Mouse (Mus musculus) lung, embryonic 15.5 days (tissue): ENCODE results near the gene Erc2. TPM values are rescaled to one million over a fixed set of nuclear protein-coding genes. Genes with fewer than 3 reads are reported as not detected.
A peak's percentile ranks its signal among the peaks of the same experiment; 100 is the strongest.

Source experiments
- ATAC-seq: fragments of 200-750 bp; cut with Nextera tagmentation; 2 replicates; pipeline ENCODE4 v1.8.0; 2017; ENCODE audit warnings: moderate number of reproducible peaks, borderline replicate concordance; ENCODE audit not compliant: low FRiP score, low TSS enrichment; ENCODE audit errors: extremely low read depth
- H3K27ac ChIP-seq: fragments of 300-500 bp; sonication (generic); 2 replicates; pipeline ENCODE4 v1.5.1; 2015; ENCODE audit warnings: moderate library complexity, mild to moderate bottlenecking, inconsistent platforms
- H3K27me3 ChIP-seq: fragments of 300-500 bp; sonication (generic); 2 replicates; pipeline ENCODE4 v1.6.1; 2015; ENCODE audit warnings: inconsistent platforms
- H3K36me3 ChIP-seq: fragments of 300-500 bp; sonication (generic); 2 replicates; pipeline ENCODE4 v1.6.1; 2015; ENCODE audit warnings: inconsistent platforms
- H3K4me1 ChIP-seq: fragments of 300-500 bp; sonication (generic); 2 replicates; pipeline ENCODE4 v1.6.1; 2015; ENCODE audit warnings: inconsistent platforms
- H3K4me2 ChIP-seq: fragments of 300-500 bp; sonication (generic); 2 replicates; pipeline ENCODE4 v1.6.1; 2015; ENCODE audit warnings: inconsistent platforms, mild to moderate bottlenecking, moderate library complexity
- H3K4me3 ChIP-seq: fragments of 300-500 bp; sonication (generic); 2 replicates; pipeline ENCODE4 v1.5.1; 2015; ENCODE audit warnings: mild to moderate bottlenecking, inconsistent platforms
- H3K9ac ChIP-seq: fragments of 300-500 bp; sonication (generic); 2 replicates; pipeline ENCODE4 v1.6.1; 2015; ENCODE audit warnings: inconsistent platforms
- H3K9me3 ChIP-seq: fragments of 300-500 bp; sonication (generic); 2 replicates; pipeline ENCODE4 v1.6.1; 2016; ENCODE audit warnings: inconsistent platforms
- WGBS: fragments of 180-500 bp; shearing (Covaris S2); methylation state at CpG from one replicate; pipeline ENCODE4 v1.1.7; 2015; 5-methylcytosine and 5-hydroxymethylcytosine counted together
- polyA plus RNA-seq: library from polyadenylated mRNA; unstranded; fragments of >200 nt; fragmentation: Nextera tagmentation; extraction: Ambion mirVana; gene quantifications from 2 replicates; pipeline ENCODE4 v1.2.1, GENCODE M21; 2015

Gene Erc2
- polyA plus RNA-seq, 1 experiment from 2014 or later = 2.3 TPM

GRCm38 (mm10) chr14:27818986-27819385 lies 196.8 kb downstream of the Erc2 start:
- ATAC-seq = no peak
- Histone ChIP-seq H3K9ac (no peak overlapping the region), H3K36me3 (no peaks in the 10 kb centered on the region), H3K4me3 (no peak overlapping the region), H3K4me1 (peaks cover 13% of the 10 kb centered on the region; the same call in 1 of the 2 replicates), H3K27me3 (no peaks in the 10 kb centered on the region), H3K4me2 (no peak overlapping the region), H3K9me3 (no peaks in the 10 kb centered on the region), H3K27ac (no peak overlapping the region)
- WGBS = 86% methylated on average over 5 of the region's 5 CpGs

- Histone ChIP-seq H3K36me3 (no peaks in the 10 kb centered on the region), H3K4me1 (peaks cover 13% of the 10 kb centered on the region; the same call in 1 of the 2 replicates), H3K9ac (no peak overlapping the region), H3K27me3 (no peaks in the 10 kb centered on the region), H3K9me3 (no peaks in the 10 kb centered on the region), H3K4me3 (no peak overlapping the region), H3K4me2 (no peak overlapping the region), H3K27ac (no peak overlapping the region)
- no peak for ATAC-seq
These were observed 199.6 kb downstream of the Erc2 start for GRCm38 (mm10) chr14:27821801-27822200.

- WGBS = 86% methylated on average over 6 of the region's 6 CpGs
- Histone ChIP-seq H3K36me3 (no peaks in the 10 kb centered on the region), H3K4me2 (no peak overlapping the region), H3K4me1 (peaks cover 13% of the 10 kb centered on the region; the same call in 1 of the 2 replicates), H3K27ac (no peak overlapping the region), H3K27me3 (no peaks in the 10 kb centered on the region), H3K9ac (no peak overlapping the region), H3K4me3 (no peak overlapping the region), H3K9me3 (no peaks in the 10 kb centered on the region)
- ATAC-seq = no peak
These were observed 200.3 kb downstream of the Erc2 start for GRCm38 (mm10) chr14:27822566-27822965.

- Histone ChIP-seq H3K4me3 (no peak overlapping the region), H3K27me3 (no peaks in the 10 kb centered on the region), H3K4me2 (no peak overlapping the region), H3K27ac (no peak overlapping the region), H3K9ac (no peak overlapping the region), H3K9me3 (no peaks in the 10 kb centered on the region), H3K36me3 (no peaks in the 10 kb centered on the region), H3K4me1 (peaks cover 13% of the 10 kb centered on the region; the same call in 1 of the 2 replicates)
- ATAC-seq = no peak
- 5% methylated on average over 3 of the region's 3 CpGs for WGBS
These were observed 200.8 kb downstream of the Erc2 start for GRCm38 (mm10) chr14:27823048-27823447.

- H3K36me3 ChIP-seq = no peaks in the 10 kb centered on the region
- H3K27ac ChIP-seq = no peak overlapping the region
- H3K9me3 ChIP-seq = no peaks in the 10 kb centered on the region
- H3K4me3 ChIP-seq = no peak overlapping the region
- no peak overlapping the region for H3K4me2 ChIP-seq
- H3K4me1 ChIP-seq = peaks cover 13% of the 10 kb centered on the region; the same call in 1 of the 2 replicates
- no peak overlapping the region for H3K9ac ChIP-seq
- 70% methylated on average over 6 of the region's 6 CpGs for WGBS
- no peak for ATAC-seq
- no peaks in the 10 kb centered on the region for H3K27me3 ChIP-seq
These were observed 201.7 kb downstream of the Erc2 start for GRCm38 (mm10) chr14:27823897-27824296.

- H3K36me3 ChIP-seq = no peaks in the 10 kb centered on the region
- H3K27me3 ChIP-seq = no peaks in the 10 kb centered on the region
- no peak for ATAC-seq
- H3K4me2 ChIP-seq = no peak overlapping the region
- H3K9ac ChIP-seq = no peak overlapping the region
- H3K4me1 ChIP-seq = peaks cover 11% of the 10 kb centered on the region; the same call in 1 of the 2 replicates
- 85% methylated on average over 1 of the region's 1 CpGs for WGBS
- H3K27ac ChIP-seq = no peak overlapping the region
- H3K9me3 ChIP-seq = no peaks in the 10 kb centered on the region
- H3K4me3 ChIP-seq = no peak overlapping the region
These were observed 204.6 kb downstream of the Erc2 start for GRCm38 (mm10) chr14:27826829-27827228.

- no peaks in the 10 kb centered on the region for H3K27me3 ChIP-seq
- peaks cover 4% of the 10 kb centered on the region; the same call in 1 of the 2 replicates for H3K4me1 ChIP-seq
- WGBS = 65% methylated on average over 2 of the region's 2 CpGs
- no peaks in the 10 kb centered on the region for H3K9me3 ChIP-seq
- H3K4me2 ChIP-seq = no peak overlapping the region
- H3K27ac ChIP-seq = no peak overlapping the region
- H3K9ac ChIP-seq = no peak overlapping the region
- ATAC-seq = no peak
- no peak overlapping the region for H3K4me3 ChIP-seq
- no peaks in the 10 kb centered on the region for H3K36me3 ChIP-seq
These were observed 205.9 kb downstream of the Erc2 start for GRCm38 (mm10) chr14:27828089-27828488.

GRCm38 (mm10) chr14:27832196-27832595 lies 210.0 kb downstream of the Erc2 start:
- H3K4me3 ChIP-seq = no peak overlapping the region
- no peaks in the 10 kb centered on the region for H3K4me1 ChIP-seq
- H3K27ac ChIP-seq = no peak overlapping the region
- H3K27me3 ChIP-seq = no peaks in the 10 kb centered on the region
- H3K9me3 ChIP-seq = no peaks in the 10 kb centered on the region
- H3K36me3 ChIP-seq = no peaks in the 10 kb centered on the region
- no peak overlapping the region for H3K9ac ChIP-seq
- no peak overlapping the region for H3K4me2 ChIP-seq
- WGBS = 76% methylated on average over 4 of the region's 4 CpGs
- no peak for ATAC-seq

- H3K9ac ChIP-seq = no peak overlapping the region
- no peak for ATAC-seq
- H3K4me3 ChIP-seq = no peak overlapping the region
- H3K27me3 ChIP-seq = no peaks in the 10 kb centered on the region
- no peaks in the 10 kb centered on the region for H3K36me3 ChIP-seq
- H3K4me1 ChIP-seq = no peaks in the 10 kb centered on the region
- no peaks in the 10 kb centered on the region for H3K9me3 ChIP-seq
- H3K4me2 ChIP-seq = no peak overlapping the region
- no peak overlapping the region for H3K27ac ChIP-seq
- 48% methylated on average over 1 of the region's 1 CpGs for WGBS
These were observed 213.1 kb downstream of the Erc2 start for GRCm38 (mm10) chr14:27835351-27835750.

GRCm38 (mm10) chr14:27837601-27838105 lies 215.4 kb downstream of the Erc2 start:
- no peak overlapping the region for H3K4me2 ChIP-seq
- no peaks in the 10 kb centered on the region for H3K36me3 ChIP-seq
- H3K27me3 ChIP-seq = no peaks in the 10 kb centered on the region
- 71% methylated on average over 6 of the region's 6 CpGs for WGBS
- no peak overlapping the region for H3K4me3 ChIP-seq
- no peak overlapping the region for H3K27ac ChIP-seq
- ATAC-seq = no peak
- no peaks in the 10 kb centered on the region for H3K4me1 ChIP-seq
- H3K9me3 ChIP-seq = no peaks in the 10 kb centered on the region
- no peak overlapping the region for H3K9ac ChIP-seq

GRCm38 (mm10) chr14:27840120-27840519 lies 217.9 kb downstream of the Erc2 start:
- H3K27ac ChIP-seq = no peak overlapping the region
- ATAC-seq = no peak
- no peaks in the 10 kb centered on the region for H3K36me3 ChIP-seq
- H3K9ac ChIP-seq = no peak overlapping the region
- H3K27me3 ChIP-seq = no peaks in the 10 kb centered on the region
- peaks cover 4% of the 10 kb centered on the region; the same call in 1 of the 2 replicates for H3K4me1 ChIP-seq
- WGBS = 69% methylated on average over 1 of the region's 1 CpGs
- H3K9me3 ChIP-seq = no peaks in the 10 kb centered on the region
- no peak overlapping the region for H3K4me2 ChIP-seq
- H3K4me3 ChIP-seq = no peak overlapping the region

GRCm38 (mm10) chr14:27846875-27847274 lies 224.6 kb downstream of the Erc2 start:
- H3K4me3 ChIP-seq = no peak overlapping the region
- H3K27ac ChIP-seq = peak overlapping the region; percentile 70; the same call in 1 of the 2 replicates
- peaks cover 5% of the 10 kb centered on the region; the same call in 1 of the 2 replicates for H3K4me1 ChIP-seq
- no peak overlapping the region for H3K4me2 ChIP-seq
- no peaks in the 10 kb centered on the region for H3K36me3 ChIP-seq
- WGBS = 24% methylated on average over 2 of the region's 2 CpGs
- H3K9me3 ChIP-seq = no peaks in the 10 kb centered on the region
- ATAC-seq = peak; percentile 75
- no peaks in the 10 kb centered on the region for H3K27me3 ChIP-seq
- H3K9ac ChIP-seq = no peak overlapping the region

- Histone ChIP-seq H3K4me3 (no peak overlapping the region), H3K27ac (peak overlapping the region; percentile 70; the same call in 1 of the 2 replicates), H3K9ac (no peak overlapping the region), H3K4me2 (no peak overlapping the region), H3K27me3 (no peaks in the 10 kb centered on the region), H3K9me3 (no peaks in the 10 kb centered on the region), H3K36me3 (no peaks in the 10 kb centered on the region), H3K4me1 (peaks cover 5% of the 10 kb centered on the region; the same call in 1 of the 2 replicates)
- ATAC-seq = no peak
- 61% methylated on average over 3 of the region's 3 CpGs for WGBS
These were observed 225.1 kb downstream of the Erc2 start for GRCm38 (mm10) chr14:27847291-27847690.
